Mouse (Mus musculus) limb, embryonic 14.5 days (tissue): ENCODE measurements around the gene Vmn1r122. TPM values are rescaled to one million over a fixed set of nuclear protein-coding genes. Genes with fewer than 3 reads are reported as not detected.
"Not testable (repeated sequence)": the region's sequence is repeated elsewhere in the genome, so short reads cannot be mapped to it uniquely, and the experiment has no call there.

Source experiments
- ATAC-seq: fragments of 200-750 bp; cut with Nextera tagmentation; 2 replicates; pipeline ENCODE4 v1.8.0; 2017; ENCODE audit warnings: low read depth, moderate number of reproducible peaks, moderate TSS enrichment; ENCODE audit not compliant: low FRiP score
- DNase-seq: peaks from one replicate; pipeline ENCODE4 v3.0.0-alpha.2; 2015; ENCODE audit warnings: low spot score
- H3K27ac ChIP-seq: fragments of 300-500 bp; sonication (generic); replicated peaks from 2 replicates; pipeline ENCODE4 v1.5.1; 2014; ENCODE audit warnings: low read depth, mild to moderate bottlenecking, low read length, moderate library complexity, mixed read lengths
- H3K27me3 ChIP-seq: fragments of 300-500 bp; sonication (generic); 2 replicates; pipeline ENCODE4 v1.6.1; 2014; ENCODE audit warnings: low read length, mixed read lengths; ENCODE audit not compliant: control insufficient read depth, insufficient read depth
- H3K36me3 ChIP-seq: fragments of 300-500 bp; sonication (generic); 2 replicates; pipeline ENCODE4 v1.6.1; 2014; ENCODE audit warnings: mild to moderate bottlenecking, low read length, moderate library complexity, mixed read lengths; ENCODE audit not compliant: control insufficient read depth, insufficient read depth
- H3K4me1 ChIP-seq: fragments of 300-500 bp; sonication (generic); 2 replicates; pipeline ENCODE4 v1.6.1; 2014; ENCODE audit warnings: antibody characterized with exemption, low read length, mixed read lengths; ENCODE audit not compliant: control insufficient read depth, insufficient read depth
- H3K4me2 ChIP-seq: fragments of 300-500 bp; sonication (generic); replicated peaks from 2 replicates; pipeline ENCODE4 v1.6.1; 2014; ENCODE audit warnings: low read depth, mild to moderate bottlenecking, low read length, moderate library complexity; ENCODE audit not compliant: severe bottlenecking
- H3K4me3 ChIP-seq: fragments of 300-500 bp; sonication (generic); replicated peaks from 2 replicates; pipeline ENCODE4 v1.5.1; 2014; ENCODE audit warnings: low read length
- H3K9ac ChIP-seq: fragments of 300-500 bp; sonication (generic); 2 replicates; pipeline ENCODE4 v1.6.1; 2014; ENCODE audit warnings: mild to moderate bottlenecking, low read depth, low read length, moderate library complexity; ENCODE audit not compliant: severe bottlenecking
- H3K9me3 ChIP-seq: fragments of 300-500 bp; sonication (generic); 2 replicates; pipeline ENCODE4 v1.6.1; 2016; ENCODE audit warnings: low read length; ENCODE audit not compliant: control insufficient read depth
- WGBS: fragments of 180-500 bp; shearing (Covaris S2); extraction: QIAGEN DNeasy Blood & Tissue Kit; methylation state at CpG from one replicate; pipeline ENCODE4 v1.1.7; 2014; 5-methylcytosine and 5-hydroxymethylcytosine counted together
- polyA plus RNA-seq, 2 experiments: library from polyadenylated mRNA; depleted of rRNA in 1 of 2; stranded (reverse) in 1 of 2; unstranded in 1 of 2; fragments of >200 nt; fragmentation: Nextera tagmentation in 1 of 2; extraction: Ambion mirVana in 1 of 2; gene quantifications; 2 replicates each; pipeline versions ENCODE4 v1.2.1 to v1.2.3; 2012 to 2014

The Vmn1r122 gene
- not detected in 2 replicates for polyA plus RNA-seq (2012; rRNA removed)
- not detected in 2 replicates for polyA plus RNA-seq (2014; fragmentation: Nextera tagmentation; extraction: Ambion mirVana)

GRCm38 (mm10) chr7:21134028-21134427 is at the start of gene Vmn1r122:
TSS of gene Vmn1r122 (minus strand) at chr7:21134128.
- H3K4me2 ChIP-seq, DNase-seq, H3K36me3 ChIP-seq, H3K9me3 ChIP-seq, ATAC-seq, H3K9ac ChIP-seq, H3K4me1 ChIP-seq, H3K27ac ChIP-seq, H3K4me3 ChIP-seq, H3K27me3 ChIP-seq: not testable (repeated sequence)
- WGBS, result 48% methylated on average over 2 of the region's 3 CpGs

GRCm38 (mm10) chr7:21161885-21162284 is 28.0 kb upstream of the Vmn1r122 start, which contains the start of gene Vmn1r123:
TSS of gene Vmn1r123 (plus strand) at chr7:21162185.
- not testable (repeated sequence) for ATAC-seq, H3K27ac ChIP-seq, H3K27me3 ChIP-seq, H3K4me3 ChIP-seq, H3K9ac ChIP-seq, H3K36me3 ChIP-seq, H3K4me2 ChIP-seq, H3K4me1 ChIP-seq, DNase-seq, H3K9me3 ChIP-seq
- WGBS, result no CpG with 5 or more reads among the region's 3 CpGs

DNA sequence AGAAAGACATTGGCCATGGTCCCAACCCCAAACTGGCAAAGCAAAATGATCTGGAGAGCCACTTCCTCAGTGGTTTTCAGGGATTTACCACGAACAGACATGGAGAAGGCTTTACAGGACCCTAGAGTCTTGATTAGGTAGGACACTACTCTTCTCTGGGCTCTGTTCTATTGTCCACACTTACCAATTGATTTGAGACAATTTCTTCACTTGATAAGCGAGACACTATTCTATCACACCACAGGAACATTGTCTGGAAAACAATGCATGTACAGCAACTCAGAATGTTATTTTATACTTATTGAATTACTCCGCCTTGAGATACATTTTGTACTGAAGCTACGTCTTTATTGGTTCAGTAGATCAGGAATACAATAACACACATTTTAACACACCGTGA is 35.5 kb downstream of the Vmn1r122 start, which contains the start of gene Vmn1r121:
Gene Vmn1r121 (minus strand): TSS at position 101 of the 400 bp plus-strand sequence.
- not testable (repeated sequence) for DNase-seq, H3K9me3 ChIP-seq, ATAC-seq, H3K4me2 ChIP-seq, H3K27ac ChIP-seq, H3K9ac ChIP-seq, H3K36me3 ChIP-seq, H3K4me3 ChIP-seq, H3K27me3 ChIP-seq, H3K4me1 ChIP-seq
- WGBS, result 71% methylated on average over 4 of the region's 5 CpGs

Other genes with a start within 250 kb of the Vmn1r122 start
- not detected in 2 replicates for gene Vmn1r118, start 221.8 kb downstream of the Vmn1r122 start, polyA plus RNA-seq (2012; rRNA removed)
- not detected in 2 replicates for gene Vmn1r118, start 221.8 kb downstream of the Vmn1r122 start, polyA plus RNA-seq (2014; fragmentation: Nextera tagmentation; extraction: Ambion mirVana)
- gene Vmn1r119, start 121.7 kb downstream of the Vmn1r122 start, polyA plus RNA-seq (2012; rRNA removed), result not detected in 2 replicates
- not detected in 2 replicates for gene Vmn1r119, start 121.7 kb downstream of the Vmn1r122 start, polyA plus RNA-seq (2014; fragmentation: Nextera tagmentation; extraction: Ambion mirVana)
- gene Vmn1r120, start 80.3 kb downstream of the Vmn1r122 start, polyA plus RNA-seq (2012; rRNA removed), result not detected in 2 replicates
- gene Vmn1r120, start 80.3 kb downstream of the Vmn1r122 start, polyA plus RNA-seq (2014; fragmentation: Nextera tagmentation; extraction: Ambion mirVana), result not detected in 2 replicates
- not detected in 2 replicates for gene Vmn1r121, start 35.6 kb downstream of the Vmn1r122 start, polyA plus RNA-seq (2012; rRNA removed)
- gene Vmn1r121, start 35.6 kb downstream of the Vmn1r122 start, polyA plus RNA-seq (2014; fragmentation: Nextera tagmentation; extraction: Ambion mirVana), result not detected in 2 replicates
- gene Vmn1r123, start 28.1 kb upstream of the Vmn1r122 start, polyA plus RNA-seq (2012; rRNA removed), result not detected in 2 replicates
- not detected in 2 replicates for gene Vmn1r123, start 28.1 kb upstream of the Vmn1r122 start, polyA plus RNA-seq (2014; fragmentation: Nextera tagmentation; extraction: Ambion mirVana)
- gene Gm5157, start 56.3 kb upstream of the Vmn1r122 start, polyA plus RNA-seq (2012; rRNA removed), result not detected in 2 replicates
- not detected in 2 replicates for gene Gm5157, start 56.3 kb upstream of the Vmn1r122 start, polyA plus RNA-seq (2014; fragmentation: Nextera tagmentation; extraction: Ambion mirVana)
- not detected in 2 replicates for gene Vmn1r124, start 126.5 kb upstream of the Vmn1r122 start, polyA plus RNA-seq (2012; rRNA removed)
- not detected in 2 replicates for gene Vmn1r124, start 126.5 kb upstream of the Vmn1r122 start, polyA plus RNA-seq (2014; fragmentation: Nextera tagmentation; extraction: Ambion mirVana)
- gene Vmn1r125, start 138.1 kb upstream of the Vmn1r122 start, polyA plus RNA-seq (2012; rRNA removed), result not detected in 2 replicates
- gene Vmn1r125, start 138.1 kb upstream of the Vmn1r122 start, polyA plus RNA-seq (2014; fragmentation: Nextera tagmentation; extraction: Ambion mirVana), result not detected in 2 replicates
- gene Vmn1r126, start 167.3 kb upstream of the Vmn1r122 start, polyA plus RNA-seq (2012; rRNA removed), result not detected in 2 replicates
- gene Vmn1r126, start 167.3 kb upstream of the Vmn1r122 start, polyA plus RNA-seq (2014; fragmentation: Nextera tagmentation; extraction: Ambion mirVana), result not detected in 2 replicates
- gene Vmn1r127, start 185.7 kb upstream of the Vmn1r122 start, polyA plus RNA-seq (2012; rRNA removed), result not detected in 2 replicates
- not detected in 2 replicates for gene Vmn1r127, start 185.7 kb upstream of the Vmn1r122 start, polyA plus RNA-seq (2014; fragmentation: Nextera tagmentation; extraction: Ambion mirVana)
- gene Vmn1r128, start 215.2 kb upstream of the Vmn1r122 start, polyA plus RNA-seq (2012; rRNA removed), result not detected in 2 replicates
- not detected in 2 replicates for gene Vmn1r128, start 215.2 kb upstream of the Vmn1r122 start, polyA plus RNA-seq (2014; fragmentation: Nextera tagmentation; extraction: Ambion mirVana)
- gene Vmn1r129, start 227.2 kb upstream of the Vmn1r122 start, polyA plus RNA-seq (2012; rRNA removed), result not detected in 2 replicates
- not detected in 2 replicates for gene Vmn1r129, start 227.2 kb upstream of the Vmn1r122 start, polyA plus RNA-seq (2014; fragmentation: Nextera tagmentation; extraction: Ambion mirVana)